7 mouse cellular contexts compared by ENCODE assay signal in the genomic region with DNA sequence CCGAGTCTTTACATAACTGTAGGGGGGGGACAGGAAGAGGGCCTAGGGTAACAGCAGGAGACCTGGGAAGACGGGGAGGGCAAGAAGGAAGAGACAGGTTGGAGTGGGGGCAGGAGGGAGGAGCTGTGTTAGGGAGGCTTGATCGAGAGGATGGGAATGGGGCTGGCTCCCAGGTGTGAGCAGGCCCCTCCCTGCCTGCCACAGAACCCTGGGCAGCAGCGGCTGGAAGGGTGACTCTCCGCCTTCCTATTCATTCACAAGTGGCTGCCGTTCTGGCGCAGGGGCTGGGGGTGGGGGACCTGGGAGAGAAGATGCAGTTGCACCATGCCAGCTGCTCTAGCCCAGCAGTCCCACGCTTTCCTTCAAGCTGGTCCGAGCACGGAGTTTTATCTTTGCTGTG. TPM values are rescaled to one million over a fixed set of nuclear protein-coding genes. Genes with fewer than 3 reads are reported as not detected.
DNase-seq lines count a peak whose midpoint lies in the region; ATAC-seq lines count a peak whose summit lies in the region.

No protein-coding gene starts in this region.

- no peaks in the 10 kb centered on the region for H3K9me3 ChIP-seq in embryonic facial prominence, embryonic 10.5 days

- no peaks in the 10 kb centered on the region for H3K36me3 ChIP-seq in embryonic facial prominence, embryonic 10.5 days (replicated peaks)

- WGBS in embryonic facial prominence, embryonic 10.5 days, result 2% methylated on average over 10 of the region's 10 CpGs

- peaks cover 36% of the 10 kb centered on the region for H3K4me1 ChIP-seq in embryonic facial prominence, embryonic 10.5 days

- peak; percentile 26 for DNase-seq in right cerebral cortex, postnatal 14 days
- DNase-seq in right cerebral cortex, adult 18-20 months, result no peak
- peak; percentile 20 for DNase-seq in embryonic facial prominence, embryonic 10.5 days (ENCODE audit: low spot score)
- peak; percentile 37 to 75 for DNase-seq in kidney, adult 8-10 months
- DNase-seq in lung, postnatal 14 days, result peak; percentile 24

- no peak for ATAC-seq in erythroid progenitor cell, adult 5-6 weeks (replicated peaks; ENCODE audit: low FRiP score, poor library complexity, severe bottlenecking)
- no peak for ATAC-seq in megakaryocyte-erythroid progenitor cell, adult 5-6 weeks (replicated peaks; ENCODE audit: low FRiP score, low TSS enrichment, poor library complexity, severe bottlenecking)

- no peak overlapping the region for H3K27ac ChIP-seq in embryonic facial prominence, embryonic 10.5 days (replicated peaks)

- peaks cover 65% of the 10 kb centered on the region for H3K27me3 ChIP-seq in embryonic facial prominence, embryonic 10.5 days (replicated peaks; ENCODE audit: low read depth, poor library complexity, severe bottlenecking)

- H3K4me3 ChIP-seq in embryonic facial prominence, embryonic 10.5 days, result peak overlapping the region; percentile 37

RNA-seq across cellular contexts. Expression of a gene that starts 0.5 kb away (rescaled TPM):
- polyA plus RNA-seq in embryonic facial prominence, embryonic 10.5 days (2016; fragmentation: Nextera tagmentation; extraction: Ambion mirVana), result 0.21 and 0.29 TPM in 2 replicates
- total RNA-seq in erythroid progenitor cell, adult 5-6 weeks (2015; ENCODE audit: low replicate concordance), result 2.2 TPM in 1 of 2 replicates, not detected in the other
- not detected in 2 replicates for total RNA-seq in erythroid progenitor cell, adult 5-6 weeks (2017; ENCODE audit: low replicate concordance)
- 4.6 TPM in 1 of 2 replicates, not detected in the other for total RNA-seq in megakaryocyte-erythroid progenitor cell, adult 5-6 weeks (2014; fragmentation: Nextera tagmentation)
- total RNA-seq in megakaryocyte-erythroid progenitor cell, adult 5-6 weeks (2017), result 0.15 TPM in 1 of 2 replicates, not detected in the other

RNA-seq across cellular contexts. Expression of a gene that starts 10.9 kb away (rescaled TPM):
- 0.30 and 0.31 TPM in 2 replicates for polyA plus RNA-seq in embryonic facial prominence, embryonic 10.5 days (2016; fragmentation: Nextera tagmentation; extraction: Ambion mirVana)
- total RNA-seq in erythroid progenitor cell, adult 5-6 weeks (2015; ENCODE audit: low replicate concordance), result not detected in 2 replicates
- total RNA-seq in erythroid progenitor cell, adult 5-6 weeks (2017; ENCODE audit: low replicate concordance), result not detected in 2 replicates
- total RNA-seq in megakaryocyte-erythroid progenitor cell, adult 5-6 weeks (2014; fragmentation: Nextera tagmentation), result not detected in 2 replicates
- not detected in 2 replicates for total RNA-seq in megakaryocyte-erythroid progenitor cell, adult 5-6 weeks (2017)

RNA-seq across cellular contexts. Expression of a gene that starts 25.2 kb away (rescaled TPM):
- polyA plus RNA-seq in embryonic facial prominence, embryonic 10.5 days (2016; fragmentation: Nextera tagmentation; extraction: Ambion mirVana), result 0.07 and 0.28 TPM in 2 replicates
- total RNA-seq in erythroid progenitor cell, adult 5-6 weeks (2015; ENCODE audit: low replicate concordance), result not detected in 2 replicates
- total RNA-seq in erythroid progenitor cell, adult 5-6 weeks (2017; ENCODE audit: low replicate concordance), result not detected in 2 replicates
- 1.0 TPM in 1 of 2 replicates, not detected in the other for total RNA-seq in megakaryocyte-erythroid progenitor cell, adult 5-6 weeks (2014; fragmentation: Nextera tagmentation)
- total RNA-seq in megakaryocyte-erythroid progenitor cell, adult 5-6 weeks (2017), result 0.28 TPM in 1 of 2 replicates, not detected in the other

RNA-seq across cellular contexts. Expression of a gene that starts 31.2 kb away (rescaled TPM):
- polyA plus RNA-seq in embryonic facial prominence, embryonic 10.5 days (2016; fragmentation: Nextera tagmentation; extraction: Ambion mirVana), result 0.11 TPM in 1 of 2 replicates, not detected in the other
- total RNA-seq in erythroid progenitor cell, adult 5-6 weeks (2015; ENCODE audit: low replicate concordance), result not detected in 2 replicates
- total RNA-seq in erythroid progenitor cell, adult 5-6 weeks (2017; ENCODE audit: low replicate concordance), result not detected in 2 replicates
- total RNA-seq in megakaryocyte-erythroid progenitor cell, adult 5-6 weeks (2014; fragmentation: Nextera tagmentation), result not detected in 2 replicates
- total RNA-seq in megakaryocyte-erythroid progenitor cell, adult 5-6 weeks (2017), result not detected in 2 replicates

RNA-seq across cellular contexts. Expression of a gene that starts 40.0 kb away (rescaled TPM):
- 14.2 and 16.5 TPM in 2 replicates for polyA plus RNA-seq in embryonic facial prominence, embryonic 10.5 days (2016; fragmentation: Nextera tagmentation; extraction: Ambion mirVana)
- total RNA-seq in erythroid progenitor cell, adult 5-6 weeks (2015; ENCODE audit: low replicate concordance), result 10.1 TPM in 1 of 2 replicates, not detected in the other
- total RNA-seq in erythroid progenitor cell, adult 5-6 weeks (2017; ENCODE audit: low replicate concordance), result 0.51 TPM in 1 of 2 replicates, not detected in the other
- 2.3 and 12.0 TPM in 2 replicates for total RNA-seq in megakaryocyte-erythroid progenitor cell, adult 5-6 weeks (2014; fragmentation: Nextera tagmentation)
- 4.7 and 6.8 TPM in 2 replicates for total RNA-seq in megakaryocyte-erythroid progenitor cell, adult 5-6 weeks (2017)
